Mouse (Mus musculus): ENCODE measurements around the gene Fgd5.

- TF ChIP-seq POLR2A (IDR thresholded peaks at IDR 0.05; ENCODE audit: borderline replicate concordance, control insufficient read depth, low read depth, low read length) = no peak
- no peak for TF ChIP-seq CTCF (IDR thresholded peaks at IDR 0.05; ENCODE audit: control insufficient read depth, insufficient read depth, low read length)
Measured at GRCm38 (mm10) chr6:91973972-91974371, 4.7 kb upstream of the Fgd5 start.

Measured in bone marrow, adult 2 months (tissue).